Mouse (Mus musculus) ES-Bruce4 (cell line): ENCODE data around the gene Ly6g6f.

Experiments
- CTCF ChIP-seq: IDR thresholded peaks from one replicate; pipeline ENCODE4 v1.8.1; 2011; ENCODE audit warnings: low read depth, low read length
- POLR2A ChIP-seq: IDR thresholded peaks from one replicate; pipeline ENCODE4 v1.8.1; 2011; ENCODE audit warnings: low read length; ENCODE audit not compliant: insufficient read depth

DNA sequence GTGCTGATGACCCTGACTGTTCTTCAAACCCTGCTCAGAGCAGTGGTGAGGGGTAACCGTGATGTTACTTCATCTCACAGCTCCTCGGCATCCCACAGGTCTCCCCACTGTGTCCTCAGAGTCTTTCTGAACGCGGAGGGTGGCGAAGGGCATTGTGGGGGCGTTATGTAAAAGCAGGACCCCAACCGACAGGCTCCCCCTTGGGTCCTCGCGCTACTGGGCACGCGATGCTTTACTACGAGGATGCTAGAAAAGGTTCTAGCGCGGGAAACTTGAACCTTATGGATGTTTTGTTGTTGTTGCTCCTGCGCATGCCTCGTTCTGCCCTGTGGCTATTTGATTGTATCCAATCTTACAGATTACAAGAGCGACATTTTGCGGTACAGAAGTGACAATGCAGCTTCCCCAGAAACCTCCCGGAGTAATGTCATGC, 36.5 kb upstream of the Ly6g6f start, which contains the start of gene Csnk2b:
- TF ChIP-seq POLR2A (no peak), CTCF (no peak)
